Mouse (Mus musculus) megakaryocyte-erythroid progenitor cell, adult 5-6 weeks (primary cell): Measurements from ENCODE around the gene Pcca. TPM values are rescaled to one million over a fixed set of nuclear protein-coding genes. Genes with fewer than 3 reads are reported as not detected.

ENCODE experiments used
- ATAC-seq: replicated peaks from 2 replicates; pipeline ENCODE4 v1.8.0; 2016; ENCODE audit warnings: mild to moderate bottlenecking, inconsistent platforms; ENCODE audit not compliant: severe bottlenecking, poor library complexity, low FRiP score, low TSS enrichment
- total RNA-seq, 2 experiments: library from RNA; stranded (forward) in 1 of 2; stranded (reverse) in 1 of 2; fragments of 200-1000, 215-1000 nt in 1 of 2; fragments of >200 nt in 1 of 2; fragmentation: Nextera tagmentation in 1 of 2; gene quantifications; 2 replicates each; pipeline ENCODE4 v1.2.3; 2014 to 2017

Pcca gene
- total RNA-seq, 2 experiments from 2014 or later: 52.3 to 91.6 TPM

DNA sequence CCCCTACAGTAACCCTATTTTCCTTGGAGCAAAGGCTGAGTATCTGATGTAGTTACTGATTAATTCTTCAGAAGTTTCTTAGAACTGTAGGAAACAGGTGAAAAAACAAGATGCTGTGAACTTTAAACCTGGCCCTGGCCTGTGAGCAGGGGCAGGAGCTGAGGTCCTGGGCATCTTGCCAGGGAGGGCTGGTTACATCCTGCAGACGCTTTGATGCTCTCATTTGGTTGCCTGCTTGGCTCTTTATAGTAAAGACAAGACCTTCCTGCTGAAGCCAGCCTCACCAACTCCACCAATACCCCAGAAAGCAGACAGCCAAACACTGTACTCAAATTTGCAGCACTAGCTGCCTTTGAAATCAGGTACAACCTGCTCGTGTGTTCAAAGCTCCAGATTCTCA lies 368.0 kb downstream of the Pcca start:
- peak; percentile 50 for ATAC-seq

DNA sequence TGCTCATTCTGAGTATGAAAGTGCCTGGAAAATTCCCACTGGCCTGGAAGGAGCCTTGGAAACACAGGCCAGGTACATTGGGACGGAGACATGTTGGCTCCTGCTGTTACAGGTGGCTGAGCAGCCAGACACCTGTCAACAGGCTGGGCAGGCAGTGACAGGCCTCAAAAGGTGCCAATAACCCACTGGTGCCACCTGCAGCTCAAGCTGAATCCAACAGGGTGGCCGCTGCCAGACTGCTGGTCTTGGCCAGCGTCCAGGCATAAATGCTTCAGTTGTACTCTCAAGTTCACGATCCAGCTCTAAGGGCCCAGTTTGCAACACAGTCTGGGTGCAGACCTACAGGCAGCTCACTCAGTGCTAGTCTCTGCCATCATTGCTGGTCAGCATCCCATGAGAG lies 368.8 kb downstream of the Pcca start:
- ATAC-seq: peak; percentile 79

DNA sequence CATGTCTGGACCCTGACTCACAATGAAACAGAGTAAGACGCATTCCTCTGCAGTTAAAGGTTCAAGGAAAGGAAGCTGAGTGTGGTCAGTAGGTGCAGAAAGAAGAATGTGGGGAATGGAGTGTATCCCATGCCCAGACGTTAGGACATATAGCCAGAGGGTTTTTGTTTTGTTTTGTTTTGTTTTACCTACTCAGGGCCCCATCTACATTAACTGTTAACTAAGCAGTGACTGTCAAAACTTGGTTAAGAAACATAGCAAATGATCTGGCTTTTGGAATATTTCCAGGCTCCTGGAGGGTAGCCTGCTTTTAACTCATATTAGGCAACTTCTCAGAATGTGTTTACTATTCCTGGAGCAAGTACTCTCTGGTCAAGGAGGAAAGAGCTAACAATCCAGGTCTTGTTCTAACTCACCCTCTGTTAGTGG lies 369.8 kb downstream of the Pcca start:
- no peak for ATAC-seq

DNA sequence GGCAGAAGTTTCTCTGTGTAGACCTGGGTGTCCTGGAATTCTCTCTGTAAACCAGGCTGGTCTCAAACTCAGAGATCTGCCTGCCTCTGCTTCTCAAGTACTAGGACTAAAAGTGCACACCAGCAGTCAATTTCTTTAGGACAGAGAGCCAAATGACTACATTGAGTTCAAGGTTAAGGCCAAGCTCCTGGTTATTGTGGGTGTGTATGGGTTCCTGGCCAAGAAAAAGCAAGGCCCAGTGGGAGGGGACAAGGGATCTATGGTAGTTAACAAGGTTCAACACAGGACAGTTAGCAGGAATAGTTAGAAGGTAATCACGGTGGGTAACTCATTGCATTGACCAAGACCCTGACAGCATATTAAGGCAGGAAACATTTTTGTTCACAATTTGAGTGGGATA lies 370.9 kb downstream of the Pcca start:
- no peak for ATAC-seq

DNA sequence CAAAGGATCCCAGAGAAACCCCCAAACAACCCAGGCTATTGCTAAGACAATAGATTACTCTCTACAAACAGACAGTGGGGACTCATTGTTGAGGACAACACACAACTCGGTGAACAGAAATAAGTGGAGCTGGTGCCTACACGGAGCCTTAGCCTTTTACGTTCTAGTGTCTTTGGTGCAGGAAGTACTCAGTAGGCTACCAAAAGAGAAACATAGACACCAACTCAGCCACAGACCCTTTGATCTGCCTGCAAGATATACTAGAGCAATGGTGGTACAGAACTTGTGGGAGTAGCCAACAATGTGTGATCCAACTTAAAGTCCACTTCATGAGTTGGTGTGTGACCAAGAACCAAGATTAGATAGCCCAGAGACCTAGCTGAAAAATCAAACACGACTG lies 374.0 kb downstream of the Pcca start:
- ATAC-seq: no peak

DNA sequence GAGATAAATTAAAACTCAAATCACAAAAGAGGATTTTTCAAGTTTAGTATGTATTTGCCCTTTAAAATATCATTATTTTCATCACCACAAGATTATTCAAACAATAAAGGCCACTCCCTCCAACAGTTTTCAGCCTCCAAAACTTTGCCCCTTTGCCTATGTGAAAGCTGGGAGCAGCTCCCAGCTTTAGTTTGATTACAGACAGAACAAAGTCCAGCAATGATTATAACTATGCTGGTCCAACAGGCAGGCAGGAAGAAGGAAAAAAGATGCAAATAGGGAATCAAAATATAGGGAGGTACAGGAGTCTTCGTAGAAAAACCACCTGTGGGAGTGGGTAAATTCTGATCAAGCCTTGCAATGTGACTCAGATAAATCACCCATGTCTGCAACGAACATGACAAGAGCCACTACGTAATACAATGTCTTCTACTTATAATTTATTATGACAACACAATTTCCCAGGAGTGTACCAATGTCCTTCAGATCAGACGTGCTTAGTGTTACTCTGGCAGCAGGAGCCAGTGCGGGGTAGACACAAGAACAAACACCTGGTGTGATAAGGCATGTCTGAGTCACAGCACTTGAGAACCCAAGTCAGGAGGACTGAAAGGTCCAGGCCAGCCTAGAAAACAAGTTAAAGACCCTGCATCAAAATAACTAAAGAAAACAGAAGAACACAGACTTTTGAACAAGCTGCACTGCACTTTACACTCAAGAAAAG lies 375.4 kb downstream of the Pcca start:
- ATAC-seq: no peak

DNA sequence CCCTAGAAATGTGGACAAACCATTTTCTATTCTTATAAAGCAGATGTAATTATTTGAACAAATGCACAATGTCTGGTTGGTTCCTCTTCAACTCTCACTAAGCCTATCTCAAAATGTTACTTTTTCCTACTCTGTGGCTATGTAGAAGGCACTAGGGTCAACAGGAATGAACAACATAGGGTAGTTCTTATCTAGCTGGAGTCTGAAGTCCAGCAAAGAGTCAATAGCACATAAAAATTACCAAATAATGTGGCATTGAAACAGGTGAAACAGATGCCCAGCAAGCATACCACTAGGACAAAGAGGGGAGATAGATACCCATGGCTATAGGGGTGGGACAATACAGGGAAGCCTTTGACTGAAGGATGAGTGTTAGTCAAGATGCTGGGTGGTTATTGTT lies 377.1 kb downstream of the Pcca start:
- ATAC-seq: no peak

DNA sequence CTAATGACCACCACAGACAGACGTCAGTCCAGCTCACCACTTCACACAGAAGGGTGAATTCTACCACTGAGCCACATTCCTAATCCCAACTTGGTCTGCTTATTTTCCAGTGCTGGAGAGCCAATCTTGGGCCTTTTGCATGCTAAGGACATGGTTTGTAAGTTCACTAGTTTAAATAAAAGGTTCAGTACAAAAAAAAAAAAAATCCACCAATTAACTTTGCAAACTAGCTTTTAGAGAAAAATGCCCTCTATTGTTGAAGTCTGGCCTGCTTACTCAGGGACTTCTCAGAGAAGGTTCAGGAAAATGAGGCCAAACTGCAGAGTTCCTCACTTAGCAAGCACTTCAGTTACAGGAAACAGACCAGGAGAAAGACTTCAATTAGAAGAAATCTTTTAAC lies 378.0 kb downstream of the Pcca start:
- ATAC-seq: no peak

DNA sequence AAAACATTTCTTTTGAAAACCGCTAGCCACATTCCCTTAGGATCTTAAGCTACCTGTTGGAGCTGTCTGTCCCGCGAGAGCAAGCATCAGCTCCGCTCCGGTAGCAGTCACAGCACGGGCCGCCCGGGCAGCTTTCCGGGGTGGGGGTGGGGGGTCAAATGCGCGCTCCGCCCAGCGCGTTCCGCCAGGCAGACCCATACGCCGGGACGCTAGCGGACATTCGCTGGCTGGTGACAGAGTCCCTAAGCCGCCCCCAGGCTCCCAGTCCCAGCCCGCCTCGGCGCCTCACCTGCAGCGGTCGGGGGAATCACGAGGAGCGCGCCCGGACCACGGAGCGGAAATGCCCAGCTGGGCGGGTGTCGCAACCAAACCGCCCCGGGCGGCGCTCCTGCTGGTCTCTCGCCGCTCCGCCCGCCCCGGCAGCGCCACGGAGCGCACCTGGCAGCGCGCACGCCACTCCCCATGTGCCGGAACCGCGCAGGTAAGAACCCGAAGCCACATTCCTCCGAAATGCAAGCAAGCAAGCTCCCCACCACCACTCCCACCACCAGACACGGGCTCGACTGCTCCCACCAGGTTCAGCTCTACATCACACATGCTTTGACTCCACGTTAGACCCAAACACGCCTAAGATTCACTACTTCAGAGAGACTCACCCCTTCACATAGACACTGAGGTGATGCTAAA lies 378.8 kb downstream of the Pcca start:
- ATAC-seq: peak; percentile 87

DNA sequence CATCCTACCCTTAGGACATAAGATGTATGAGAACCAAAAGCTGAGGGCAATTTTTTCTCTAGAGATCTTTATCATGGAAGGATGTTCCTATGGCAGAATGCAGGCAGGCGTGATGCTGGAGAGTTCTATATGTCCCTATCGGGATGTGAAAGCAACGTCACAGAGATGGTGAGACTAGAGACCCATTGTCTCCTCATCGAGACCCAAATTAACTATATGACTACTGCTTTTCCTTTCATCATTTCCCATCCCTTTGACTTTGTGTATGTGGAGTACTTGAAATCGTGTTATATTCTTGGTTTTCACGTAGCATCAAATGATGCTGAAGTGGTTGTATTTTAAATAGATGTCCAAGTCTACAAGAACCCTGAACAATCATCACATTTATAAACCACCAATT lies 379.5 kb downstream of the Pcca start, which contains the start of gene Ggact:
TSS of gene Ggact (minus strand) at position 101 of the 400 bp plus-strand sequence.
- ATAC-seq: no peak

DNA sequence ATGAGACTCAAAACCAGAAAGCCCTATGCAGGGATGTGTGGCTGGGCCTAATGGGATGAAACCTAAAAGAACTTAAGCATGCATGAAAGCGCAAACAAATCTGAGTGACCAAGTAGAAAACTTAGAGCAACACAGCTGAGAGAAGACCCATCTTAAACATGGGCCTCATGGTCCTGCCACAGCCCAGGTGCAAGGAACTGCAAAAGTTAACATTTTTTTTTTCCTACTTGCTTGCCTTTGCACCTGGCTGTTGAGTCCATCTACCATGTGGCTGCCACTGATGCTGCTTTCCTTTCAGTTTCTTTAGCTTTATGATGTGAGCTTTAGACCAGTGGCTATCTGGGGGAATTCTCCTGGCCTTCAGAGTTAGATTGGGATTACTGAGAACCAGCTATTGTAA lies 383.6 kb downstream of the Pcca start:
- ATAC-seq: no peak

DNA sequence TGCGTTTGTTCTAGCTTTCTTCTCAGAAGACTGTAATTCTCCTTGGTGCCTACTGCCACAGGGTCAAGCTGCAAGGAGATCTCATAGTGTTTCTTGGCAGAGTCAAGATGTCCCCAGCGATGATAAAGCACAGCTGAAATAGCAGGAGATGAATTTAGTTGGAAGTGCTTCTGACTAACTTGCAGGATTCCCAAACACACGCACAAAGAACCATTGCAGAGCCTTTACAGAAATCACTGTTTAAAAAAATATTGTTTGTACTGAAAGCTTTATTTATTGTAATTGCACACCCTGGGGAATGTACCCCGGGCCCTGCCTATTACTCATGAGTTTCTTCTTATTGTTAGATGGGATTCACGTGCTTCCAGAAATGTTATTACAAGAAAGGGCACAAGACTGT lies 385.9 kb downstream of the Pcca start:
- no peak for ATAC-seq

DNA sequence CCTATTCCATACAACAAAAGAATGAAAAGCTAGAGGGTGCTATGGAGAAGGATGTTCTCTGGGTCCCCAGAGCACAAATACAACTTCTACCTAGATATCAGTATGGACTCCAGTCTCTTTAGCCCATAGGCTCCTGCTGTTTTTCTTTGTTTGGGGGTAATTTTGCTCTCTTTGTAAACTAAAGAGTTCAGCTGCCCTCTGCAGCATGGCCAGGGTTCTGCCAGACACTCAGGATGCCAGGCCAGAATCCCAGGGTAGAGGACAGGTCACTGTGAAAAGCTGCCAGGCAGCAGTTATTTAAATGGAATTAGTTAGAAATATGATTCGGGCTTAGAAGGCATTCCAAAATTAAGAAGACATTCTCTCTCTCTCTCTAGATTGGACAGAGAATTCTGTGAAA lies 402.3 kb downstream of the Pcca start:
- no peak for ATAC-seq

Other genes with a start within 250 kb of the Pcca start
- gene Gm5089, start 83.2 kb upstream of the Pcca start, total RNA-seq (2014; fragmentation: Nextera tagmentation): not detected in 2 replicates
- gene Gm5089, start 83.2 kb upstream of the Pcca start, total RNA-seq (2017): not detected in 2 replicates
- not detected in 2 replicates for gene Zic5, start 68.6 kb upstream of the Pcca start, total RNA-seq (2014; fragmentation: Nextera tagmentation)
- gene Zic5, start 68.6 kb upstream of the Pcca start, total RNA-seq (2017): not detected in 2 replicates
- gene Zic2, start 58.9 kb upstream of the Pcca start, total RNA-seq (2014; fragmentation: Nextera tagmentation): not detected in 2 replicates
- not detected in 2 replicates for gene Zic2, start 58.9 kb upstream of the Pcca start, total RNA-seq (2017)
- not detected in 2 replicates for gene Gm10837, start 43.7 kb upstream of the Pcca start, total RNA-seq (2014; fragmentation: Nextera tagmentation)
- gene Gm10837, start 43.7 kb upstream of the Pcca start, total RNA-seq (2017): not detected in 2 replicates